Mouse (Mus musculus): ENCODE measurements around the gene Lpcat2. TPM values are rescaled to one million over a fixed set of nuclear protein-coding genes. Genes with fewer than 3 reads are reported as not detected.
A peak's percentile ranks its signal among the peaks of the same experiment; 100 is the strongest.

Lpcat2 gene
- polyA plus RNA-seq, 1 experiment from 2014 or later, result 7.9 TPM

GRCm38 (mm10) chr8:92903488-92904135 is 48.5 kb downstream of the Lpcat2 start:
- no peak for TF ChIP-seq CTCF (IDR thresholded peaks at IDR 0.05)
- in situ Hi-C loops (cut with MboI; ENCODE audit: low pct_unique_long_range_greater_than_20kb), result no loop called here
- POLR2A ChIA-PET, result no interaction called here

GRCm38 (mm10) chr8:92906553-92906952 is 51.4 kb downstream of the Lpcat2 start:
- ChIA-PET CTCF (interaction anchor here (1.6 kb wide), 1 partner anchor 10 kb away, joined by 4 read pairs; no protein-coding TSS in a partner anchor), POLR2A (interaction anchor here (0.6 to 1.5 kb wide), 2 partner anchors 11 to 18 kb away, joined by 3 read pairs; no protein-coding TSS in a partner anchor)
- no peaks in the 10 kb centered on the region for H3K27me3 ChIP-seq
- in situ Hi-C loops (cut with MboI; ENCODE audit: low pct_unique_long_range_greater_than_20kb), result no loop called here
- DNase-seq (ENCODE audit: low read depth, low spot score) (no peak), ATAC-seq (no peak)
- TF ChIP-seq CTCF (IDR thresholded peaks at IDR 0.05), result no peak

More at GRCm38 (mm10) chr8:92903488-92904135, 48.5 kb downstream of the Lpcat2 start:
- DNase-seq (ENCODE audit: low read depth, low spot score), result no peak
- ATAC-seq, result no peak
- CTCF ChIA-PET, result no interaction called here
- no peaks in the 10 kb centered on the region for H3K27me3 ChIP-seq

GRCm38 (mm10) chr8:92908448-92908847 is 53.3 kb downstream of the Lpcat2 start:
- CTCF ChIA-PET, result interaction anchor here (1.1 to 1.6 kb wide), 3 partner anchors 9 to 12 kb away, joined by 3 to 4 read pairs (median 4); no protein-coding TSS in a partner anchor
- POLR2A ChIA-PET, result no interaction called here
- peak; percentile 54 for DNase-seq (ENCODE audit: low read depth, low spot score)
- peak; percentile 69 for ATAC-seq
- no peak for TF ChIP-seq CTCF (IDR thresholded peaks at IDR 0.05)
- no peaks in the 10 kb centered on the region for H3K27me3 ChIP-seq
- in situ Hi-C loops (cut with MboI; ENCODE audit: low pct_unique_long_range_greater_than_20kb), result no loop called here

GRCm38 (mm10) chr8:92911477-92911876 is 56.3 kb downstream of the Lpcat2 start:
- H3K27me3 ChIP-seq, result no peaks in the 10 kb centered on the region
- in situ Hi-C loops (cut with MboI; ENCODE audit: low pct_unique_long_range_greater_than_20kb), result no loop called here
- no peak for ATAC-seq
- no peak for TF ChIP-seq CTCF (IDR thresholded peaks at IDR 0.05)
- ChIA-PET CTCF (no interaction called here), POLR2A (no interaction called here)
- no peak for DNase-seq (ENCODE audit: low read depth, low spot score)

GRCm38 (mm10) chr8:92913396-92913795 is 58.3 kb downstream of the Lpcat2 start:
- no peak for DNase-seq (ENCODE audit: low read depth, low spot score)
- ATAC-seq, result no peak
- in situ Hi-C loops (cut with MboI; ENCODE audit: low pct_unique_long_range_greater_than_20kb), result no loop called here
- no peak for TF ChIP-seq CTCF (IDR thresholded peaks at IDR 0.05)
- ChIA-PET CTCF (no interaction called here), POLR2A (no interaction called here)
- no peaks in the 10 kb centered on the region for H3K27me3 ChIP-seq

GRCm38 (mm10) chr8:92916082-92916481 is 60.9 kb downstream of the Lpcat2 start:
- H3K27me3 ChIP-seq, result no peaks in the 10 kb centered on the region
- POLR2A ChIA-PET, result no interaction called here
- DNase-seq (ENCODE audit: low read depth, low spot score) (no peak), ATAC-seq (no peak)
- TF ChIP-seq CTCF (IDR thresholded peaks at IDR 0.05), result no peak
- CTCF ChIA-PET, result interaction anchor here (0.8 to 1.1 kb wide), 2 partner anchors 39 to 63 kb away, joined by 3 read pairs; no protein-coding TSS in a partner anchor
- in situ Hi-C loops (cut with MboI; ENCODE audit: low pct_unique_long_range_greater_than_20kb), result no loop called here

GRCm38 (mm10) chr8:92921768-92922167 is 66.6 kb downstream of the Lpcat2 start:
- DNase-seq (ENCODE audit: low read depth, low spot score), result no peak
- H3K27me3 ChIP-seq, result no peaks in the 10 kb centered on the region
- ChIA-PET CTCF (interaction anchor here (0.9 to 1.6 kb wide), 2 partner anchors 34 to 104 kb away, joined by 3 to 5 read pairs; no protein-coding TSS in a partner anchor), POLR2A (no interaction called here)
- ATAC-seq, result no peak
- in situ Hi-C loops (cut with MboI; ENCODE audit: low pct_unique_long_range_greater_than_20kb), result no loop called here
- no peak for TF ChIP-seq CTCF (IDR thresholded peaks at IDR 0.05)

GRCm38 (mm10) chr8:92928986-92929385 is 73.8 kb downstream of the Lpcat2 start:
- CTCF ChIA-PET, result interaction anchor here (1.1 kb wide), 2 partner anchors 11 to 64 kb away, joined by 3 to 4 read pairs; no protein-coding TSS in a partner anchor
- in situ Hi-C loops (cut with MboI; ENCODE audit: low pct_unique_long_range_greater_than_20kb), result no loop called here

GRCm38 (mm10) chr8:92938056-92938455 is 82.9 kb downstream of the Lpcat2 start:
- in situ Hi-C loops (cut with MboI; ENCODE audit: low pct_unique_long_range_greater_than_20kb), result no loop called here
- CTCF ChIA-PET, result interaction anchor here (1.1 kb wide), 1 partner anchor 18 kb away, joined by 3 read pairs; no protein-coding TSS in a partner anchor
- ATAC-seq, result no peak

More at GRCm38 (mm10) chr8:92928986-92929385, 73.8 kb downstream of the Lpcat2 start:
- ATAC-seq, result no peak
- no peak for DNase-seq (ENCODE audit: low read depth, low spot score)
- TF ChIP-seq CTCF (IDR thresholded peaks at IDR 0.05), result no peak
- POLR2A ChIA-PET, result no interaction called here
- H3K27me3 ChIP-seq, result no peaks in the 10 kb centered on the region

GRCm38 (mm10) chr8:92949071-92949470 is 93.9 kb downstream of the Lpcat2 start:
- ChIA-PET POLR2A (no interaction called here), CTCF (no interaction called here)
- peaks cover 6% of the 10 kb centered on the region for H3K27me3 ChIP-seq
- DNase-seq (ENCODE audit: low read depth, low spot score) (no peak), ATAC-seq (no peak)
- no peak for TF ChIP-seq CTCF (IDR thresholded peaks at IDR 0.05)
- in situ Hi-C loops (cut with MboI; ENCODE audit: low pct_unique_long_range_greater_than_20kb), result no loop called here

More at GRCm38 (mm10) chr8:92938056-92938455, 82.9 kb downstream of the Lpcat2 start:
- TF ChIP-seq CTCF (IDR thresholded peaks at IDR 0.05), result no peak
- no peaks in the 10 kb centered on the region for H3K27me3 ChIP-seq
- POLR2A ChIA-PET, result interaction anchor here (0.7 kb wide), 1 partner anchor 187 kb away, joined by 4 read pairs; no protein-coding TSS in a partner anchor
- DNase-seq (ENCODE audit: low read depth, low spot score), result no peak

- CTCF ChIA-PET, result no interaction called here
- TF ChIP-seq CTCF (IDR thresholded peaks at IDR 0.05), result no peak
- in situ Hi-C loops (cut with MboI; ENCODE audit: low pct_unique_long_range_greater_than_20kb), result no loop called here
- ATAC-seq (no peak), DNase-seq (ENCODE audit: low read depth, low spot score) (no peak)
- POLR2A ChIA-PET, result no interaction called here
- peaks cover 2% of the 10 kb centered on the region for H3K27me3 ChIP-seq
Measured at GRCm38 (mm10) chr8:92950639-92951371, 95.7 kb downstream of the Lpcat2 start.
